Mouse (Mus musculus): ENCODE data around the gene Ncbp2. TPM values are rescaled to one million over a fixed set of nuclear protein-coding genes. Genes with fewer than 3 reads are reported as not detected.
A peak's percentile ranks its signal among the peaks of the same experiment; 100 is the strongest.
"Not testable (repeated sequence)": the region's sequence is repeated elsewhere in the genome, so short reads cannot be mapped to it uniquely, and the experiment has no call there.

Ncbp2 gene
- polyA plus RNA-seq, 1 experiment from 2014 or later = 123 TPM

DNA sequence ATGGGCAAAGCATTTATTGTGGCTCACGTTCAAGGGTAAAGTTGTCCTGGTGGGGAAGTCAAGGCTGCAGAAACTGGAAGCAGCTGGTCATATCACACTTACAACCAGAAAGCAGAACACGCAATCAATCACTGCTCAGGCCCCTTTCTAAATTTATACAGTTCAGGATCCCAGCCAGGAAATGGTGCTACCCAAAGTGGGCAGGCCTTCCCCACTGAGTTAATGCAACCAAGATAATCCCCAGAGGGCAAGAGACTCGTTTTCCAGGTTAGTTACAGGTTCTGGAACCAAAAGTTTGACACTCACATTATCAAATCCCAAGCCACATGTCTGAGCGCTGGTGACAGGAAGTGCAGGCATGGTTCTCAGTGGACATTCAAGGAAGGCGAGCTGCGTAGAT lies 9.5 kb upstream of the Ncbp2 start:
- H3K4me2 ChIP-seq (replicated peaks) = no peak overlapping the region
- ATAC-seq (ENCODE audit: low FRiP score) = no peak
- peaks cover 28% of the 10 kb centered on the region for H3K27me3 ChIP-seq
- H3K36me3 ChIP-seq = no peaks in the 10 kb centered on the region
- peaks cover 20% of the 10 kb centered on the region for H3K4me1 ChIP-seq
- H3K9ac ChIP-seq = no peak overlapping the region
- H3K27ac ChIP-seq = no peak overlapping the region
- 75% methylated on average over 6 of the region's 6 CpGs for WGBS
- H3K9me3 ChIP-seq (replicated peaks) = no peaks in the 10 kb centered on the region
- H3K4me3 ChIP-seq = no peak overlapping the region

- peaks cover 13% of the 10 kb centered on the region; the same call in 1 of the 2 replicates for H3K36me3 ChIP-seq
- WGBS = 68% methylated on average over 2 of the region's 2 CpGs
- H3K27ac ChIP-seq = no peak overlapping the region
- no peak for ATAC-seq (ENCODE audit: low FRiP score)
- 0 out of 2 replicates have a peak overlapping the region, but pooled peaks have one; percentile 4 for H3K9ac ChIP-seq
- peaks cover 14% of the 10 kb centered on the region; the same call in 1 of the 2 replicates for H3K27me3 ChIP-seq
- peaks cover 16% of the 10 kb centered on the region for H3K4me1 ChIP-seq
- H3K4me3 ChIP-seq = no peak overlapping the region
- H3K4me2 ChIP-seq (replicated peaks) = no peak overlapping the region
- H3K9me3 ChIP-seq (replicated peaks) = no peaks in the 10 kb centered on the region
These were observed 7.7 kb upstream of the Ncbp2 start for GRCm38 (mm10) chr16:31940586-31940985.

- Histone ChIP-seq H3K36me3 (peaks cover 13% of the 10 kb centered on the region; the same call in 1 of the 2 replicates), H3K27ac (0 out of 2 replicates have a peak overlapping the region, but pooled peaks have one; percentile 45), H3K4me2 (replicated peaks) (0 out of 2 replicates have a peak overlapping the region, but pooled peaks have one; percentile 16), H3K4me3 (no peak overlapping the region), H3K4me1 (peaks cover 37% of the 10 kb centered on the region), H3K9me3 (replicated peaks) (no peaks in the 10 kb centered on the region), H3K27me3 (no peaks in the 10 kb centered on the region), H3K9ac (no peak overlapping the region)
- 4% methylated on average over 10 of the region's 10 CpGs for WGBS
- peak; percentile 18; the same call in 1 of the 2 replicates for ATAC-seq (ENCODE audit: low FRiP score)
These were observed 4.3 kb upstream of the Ncbp2 start for GRCm38 (mm10) chr16:31943980-31944379.

DNA sequence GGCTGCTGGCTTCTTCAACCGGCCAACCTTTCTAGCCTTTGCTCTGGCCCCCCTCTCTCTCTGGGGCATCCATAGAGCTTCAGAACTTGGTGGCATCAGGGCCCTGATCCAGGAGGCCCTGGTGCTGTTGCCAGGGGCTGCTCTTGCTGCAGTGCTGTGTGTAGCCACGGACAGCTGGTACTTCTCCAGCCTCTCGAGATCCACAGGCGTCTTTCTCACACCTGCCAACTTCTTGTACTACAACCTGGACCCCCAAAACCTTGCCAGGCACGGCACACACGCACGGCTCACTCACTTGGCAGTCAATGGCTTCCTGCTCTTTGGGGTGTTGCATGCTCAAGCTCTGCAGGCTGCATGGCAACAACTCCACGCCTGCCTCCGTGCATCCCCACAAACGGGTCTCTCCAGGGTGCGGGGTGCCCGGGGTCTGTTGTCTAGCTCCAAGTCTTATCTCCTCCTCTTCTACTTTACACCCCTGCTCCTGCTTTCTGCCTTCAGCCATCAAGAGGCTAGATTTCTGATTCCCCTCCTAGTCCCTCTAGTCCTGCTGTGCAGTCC lies 3.5 kb upstream of the Ncbp2 start:
- Histone ChIP-seq H3K36me3 (peaks cover 13% of the 10 kb centered on the region; the same call in 1 of the 2 replicates), H3K4me2 (replicated peaks) (no peak overlapping the region), H3K27ac (no peak overlapping the region), H3K4me3 (no peak overlapping the region), H3K27me3 (no peaks in the 10 kb centered on the region), H3K9ac (no peak overlapping the region), H3K4me1 (peaks cover 44% of the 10 kb centered on the region), H3K9me3 (replicated peaks) (no peaks in the 10 kb centered on the region)
- WGBS = 92% methylated on average over 12 of the region's 12 CpGs
- ATAC-seq (ENCODE audit: low FRiP score) = no peak

DNA sequence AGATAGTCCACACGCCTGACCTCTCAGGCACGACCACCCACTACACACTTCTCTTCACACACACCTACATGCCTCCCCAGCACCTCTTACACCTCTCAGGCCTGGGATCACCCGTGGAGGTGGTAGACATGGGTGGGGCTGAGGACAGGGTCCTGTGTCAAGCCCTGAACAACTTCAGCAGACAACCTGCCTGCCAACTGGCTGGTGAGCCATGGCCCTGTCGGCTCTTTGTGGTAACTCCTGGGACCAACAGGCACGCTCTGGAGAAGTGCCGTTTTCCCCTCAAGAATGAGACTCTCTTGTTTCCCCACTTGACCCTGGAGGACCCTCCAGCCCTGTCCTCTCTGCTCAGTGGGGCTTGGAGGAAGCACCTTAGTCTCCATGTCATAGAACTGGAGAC lies 2.9 kb upstream of the Ncbp2 start:
- no peak overlapping the region for H3K4me3 ChIP-seq
- no peaks in the 10 kb centered on the region for H3K9me3 ChIP-seq (replicated peaks)
- H3K27me3 ChIP-seq = no peaks in the 10 kb centered on the region
- peaks cover 13% of the 10 kb centered on the region; the same call in 1 of the 2 replicates for H3K36me3 ChIP-seq
- H3K4me2 ChIP-seq (replicated peaks) = no peak overlapping the region
- no peak overlapping the region for H3K27ac ChIP-seq
- WGBS = 90% methylated on average over 6 of the region's 6 CpGs
- ATAC-seq (ENCODE audit: low FRiP score) = no peak
- H3K4me1 ChIP-seq = peaks cover 44% of the 10 kb centered on the region
- H3K9ac ChIP-seq = no peak overlapping the region

DNA sequence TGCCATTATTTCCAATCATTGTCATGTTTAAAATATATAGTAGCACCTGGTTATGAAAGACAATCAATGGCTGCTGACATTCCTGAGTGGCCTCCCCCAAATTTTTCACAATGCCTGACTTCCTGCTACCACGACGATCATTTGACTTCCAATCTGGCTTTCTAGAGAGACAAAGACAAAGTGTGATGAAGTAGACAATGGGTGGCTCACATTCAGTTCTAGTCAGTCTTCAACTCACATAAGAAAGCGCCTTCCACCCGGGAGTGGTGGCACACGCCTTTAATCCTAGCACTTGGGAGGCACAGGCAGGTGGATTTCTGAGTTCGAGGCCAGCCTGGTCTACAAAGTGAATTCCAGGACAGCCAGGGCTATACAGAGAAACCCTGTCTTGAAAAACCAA lies 2.3 kb upstream of the Ncbp2 start:
- H3K9ac ChIP-seq; H3K9me3 ChIP-seq (replicated peaks); H3K27ac ChIP-seq; H3K27me3 ChIP-seq; ATAC-seq (ENCODE audit: low FRiP score); H3K4me3 ChIP-seq: not testable (repeated sequence)
- Histone ChIP-seq H3K36me3 (peaks cover 14% of the 10 kb centered on the region; the same call in 1 of the 2 replicates), H3K4me2 (replicated peaks) (peak overlapping the region; percentile 84), H3K4me1 (peaks cover 44% of the 10 kb centered on the region)
- 92% methylated on average over 6 of the region's 6 CpGs for WGBS

DNA sequence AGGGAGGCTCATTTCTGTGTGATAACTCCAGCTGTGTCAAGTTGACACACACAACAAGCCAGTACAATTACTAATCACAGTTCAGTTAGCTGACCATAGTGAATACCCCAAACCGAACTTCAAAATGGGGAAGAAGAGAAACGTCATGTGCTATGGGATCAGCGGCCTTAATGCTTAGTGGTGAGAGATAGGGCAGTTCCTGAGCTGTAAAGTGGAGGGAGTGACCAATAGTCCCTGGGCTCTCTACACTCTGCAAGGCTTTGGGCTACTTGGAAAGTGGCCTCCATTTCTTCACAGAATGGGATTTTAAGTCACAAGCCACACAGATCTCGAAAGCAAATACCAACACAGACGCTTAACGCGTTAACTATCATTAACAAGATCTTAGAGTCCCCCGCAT lies 980 bp upstream of the Ncbp2 start:
- 39% methylated on average over 8 of the region's 8 CpGs for WGBS
- Histone ChIP-seq H3K4me3 (peak overlapping the region; percentile 88), H3K27ac (no peak overlapping the region), H3K36me3 (peaks cover 23% of the 10 kb centered on the region; the same call in 1 of the 2 replicates), H3K4me1 (peaks cover 44% of the 10 kb centered on the region), H3K9me3 (replicated peaks) (no peaks in the 10 kb centered on the region), H3K9ac (peak overlapping the region; percentile 92), H3K4me2 (replicated peaks) (peak overlapping the region; percentile 84), H3K27me3 (no peaks in the 10 kb centered on the region)
- no peak for ATAC-seq (ENCODE audit: low FRiP score)

GRCm38 (mm10) chr16:31947901-31948316 lies 404 bp upstream of the Ncbp2 start:
- Histone ChIP-seq H3K4me3 (peak overlapping the region; percentile 88), H3K4me2 (replicated peaks) (peak overlapping the region; percentile 84), H3K4me1 (peaks cover 44% of the 10 kb centered on the region), H3K9ac (peak overlapping the region; percentile 92), H3K27me3 (no peaks in the 10 kb centered on the region), H3K36me3 (peaks cover 23% of the 10 kb centered on the region; the same call in 1 of the 2 replicates), H3K9me3 (replicated peaks) (no peaks in the 10 kb centered on the region), H3K27ac (peak overlapping the region; percentile 93)
- peak; percentile 76; the same call in 1 of the 2 replicates for ATAC-seq (ENCODE audit: low FRiP score)
- WGBS = 2% methylated on average over 38 of the region's 38 CpGs

DNA sequence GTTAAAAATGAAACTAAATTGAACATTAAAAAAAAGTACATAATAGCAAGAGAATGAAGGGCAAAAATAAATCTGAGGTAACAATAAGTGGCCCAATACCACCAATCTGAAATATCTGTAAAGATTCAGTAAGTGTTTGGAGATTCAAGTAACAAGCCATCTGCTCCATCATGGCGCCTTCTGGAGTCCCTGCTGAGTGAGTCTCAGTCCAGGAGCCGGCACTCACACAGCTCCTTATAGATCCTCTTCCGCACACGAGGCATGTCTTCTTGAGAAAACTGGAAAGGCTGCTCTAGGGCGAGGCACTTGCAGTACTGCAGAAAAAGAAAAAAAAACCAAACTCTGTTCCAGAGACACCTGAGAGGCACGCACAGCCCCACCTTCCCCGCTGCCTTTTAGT lies 14.9 kb downstream of the Ncbp2 start:
- Histone ChIP-seq H3K4me1 (no peaks in the 10 kb centered on the region), H3K9ac (no peak overlapping the region), H3K4me3 (no peak overlapping the region), H3K9me3 (replicated peaks) (no peaks in the 10 kb centered on the region), H3K4me2 (replicated peaks) (no peak overlapping the region), H3K27me3 (no peaks in the 10 kb centered on the region), H3K36me3 (peaks cover 77% of the 10 kb centered on the region), H3K27ac (no peak overlapping the region)
- no peak for ATAC-seq (ENCODE audit: low FRiP score)
- WGBS = 87% methylated on average over 7 of the region's 7 CpGs

GRCm38 (mm10) chr16:31975258-31975657 lies 26.9 kb downstream of the Ncbp2 start:
- no peaks in the 10 kb centered on the region for H3K4me1 ChIP-seq
- no peak overlapping the region for H3K9ac ChIP-seq
- no peaks in the 10 kb centered on the region for H3K27me3 ChIP-seq
- H3K27ac ChIP-seq = no peak overlapping the region
- 93% methylated on average over 4 of the region's 4 CpGs for WGBS
- peaks cover 59% of the 10 kb centered on the region for H3K36me3 ChIP-seq
- H3K4me3 ChIP-seq = no peak overlapping the region
- no peak for ATAC-seq (ENCODE audit: low FRiP score)
- no peak overlapping the region for H3K4me2 ChIP-seq (replicated peaks)
- H3K9me3 ChIP-seq (replicated peaks) = no peaks in the 10 kb centered on the region

GRCm38 (mm10) chr16:31979501-31979900 lies 31.2 kb downstream of the Ncbp2 start:
- 95% methylated on average over 3 of the region's 3 CpGs for WGBS
- Histone ChIP-seq H3K9me3 (replicated peaks) (no peaks in the 10 kb centered on the region), H3K36me3 (peaks cover 42% of the 10 kb centered on the region), H3K4me1 (no peaks in the 10 kb centered on the region), H3K4me2 (replicated peaks) (no peak overlapping the region), H3K27me3 (no peaks in the 10 kb centered on the region), H3K4me3 (no peak overlapping the region), H3K27ac (no peak overlapping the region), H3K9ac (no peak overlapping the region)
- ATAC-seq (ENCODE audit: low FRiP score) = no peak

- Histone ChIP-seq H3K27ac (no peak overlapping the region), H3K36me3 (peaks cover 38% of the 10 kb centered on the region), H3K4me3 (no peak overlapping the region), H3K27me3 (no peaks in the 10 kb centered on the region), H3K9me3 (replicated peaks) (no peaks in the 10 kb centered on the region), H3K9ac (no peak overlapping the region), H3K4me1 (no peaks in the 10 kb centered on the region), H3K4me2 (replicated peaks) (no peak overlapping the region)
- WGBS = 78% methylated on average over 5 of the region's 5 CpGs
- no peak for ATAC-seq (ENCODE audit: low FRiP score)
These were observed 32.6 kb downstream of the Ncbp2 start for GRCm38 (mm10) chr16:31980946-31981345.

GRCm38 (mm10) chr16:31992039-31992438 lies 43.7 kb downstream of the Ncbp2 start:
- 51% methylated on average over 1 of the region's 1 CpGs for WGBS
- H3K9me3 ChIP-seq (replicated peaks) = no peaks in the 10 kb centered on the region
- no peaks in the 10 kb centered on the region for H3K4me1 ChIP-seq
- H3K36me3 ChIP-seq = peaks cover 34% of the 10 kb centered on the region
- no peaks in the 10 kb centered on the region for H3K27me3 ChIP-seq
- no peak overlapping the region for H3K9ac ChIP-seq
- no peak overlapping the region for H3K27ac ChIP-seq
- ATAC-seq (ENCODE audit: low FRiP score) = no peak
- H3K4me2 ChIP-seq (replicated peaks) = no peak overlapping the region
- H3K4me3 ChIP-seq = no peak overlapping the region
